Mouse (Mus musculus): Measurements from ENCODE around the gene Ccr10. TPM values are rescaled to one million over a fixed set of nuclear protein-coding genes. Genes with fewer than 3 reads are reported as not detected.

The Ccr10 gene
- total RNA-seq, 2 experiments from 2014 or later = 0.43 TPM; not detected in 1

- no peak for DNase-seq
These were observed 20.6 kb downstream of the Ccr10 start for GRCm38 (mm10) chr11:101154648-101155047.

- DNase-seq = no peak
These were observed 22.4 kb downstream of the Ccr10 start for GRCm38 (mm10) chr11:101152825-101153224.

GRCm38 (mm10) chr11:101151063-101151462 is 24.2 kb downstream of the Ccr10 start:
- no peak for DNase-seq

DNA sequence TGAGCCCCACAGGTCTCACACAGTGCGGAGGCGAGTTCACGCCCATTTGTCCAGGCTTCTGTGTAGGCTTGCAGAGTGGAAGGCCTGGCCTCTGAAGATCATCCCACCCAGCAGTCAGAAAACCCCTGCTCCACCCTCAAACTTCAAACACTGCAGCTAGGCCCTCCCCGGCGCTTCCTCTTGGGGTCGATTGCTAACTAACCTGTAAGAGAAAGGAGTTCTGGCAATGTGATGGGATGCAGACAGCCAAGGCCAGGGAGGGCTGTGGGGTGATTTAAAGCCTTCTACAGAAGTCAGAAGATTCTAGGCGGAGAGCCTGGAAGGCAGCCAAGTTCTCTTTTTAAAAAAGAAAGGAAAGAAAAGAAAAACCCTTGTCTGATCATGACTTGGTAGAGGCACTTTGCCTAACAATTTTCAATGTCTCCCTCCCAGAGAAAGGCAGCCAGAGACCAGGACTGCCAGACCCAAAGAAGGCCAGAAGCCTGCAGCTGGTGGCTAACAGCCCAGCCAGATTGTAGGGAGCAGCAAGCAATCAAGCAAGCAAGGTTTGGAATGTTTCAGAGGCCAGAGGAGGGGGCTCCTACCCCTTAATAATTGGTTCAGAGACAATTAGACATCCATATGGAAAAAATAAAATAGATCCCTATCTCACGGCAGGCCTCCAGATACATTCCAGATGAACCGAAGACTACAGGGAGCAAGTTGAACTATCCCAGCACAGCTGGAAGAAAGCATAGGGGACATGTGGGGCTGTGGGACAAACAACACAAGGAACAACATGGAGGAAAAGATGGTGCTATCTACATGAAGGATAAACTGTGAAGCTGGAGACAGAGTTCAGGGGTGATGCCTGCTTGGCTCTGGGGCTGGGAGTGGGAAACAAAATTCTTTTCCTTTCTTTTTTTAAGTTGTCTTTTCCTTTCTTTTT is 25.8 kb downstream of the Ccr10 start:
- DNase-seq = peak in 1 of 2 experiments; percentile 70

DNA sequence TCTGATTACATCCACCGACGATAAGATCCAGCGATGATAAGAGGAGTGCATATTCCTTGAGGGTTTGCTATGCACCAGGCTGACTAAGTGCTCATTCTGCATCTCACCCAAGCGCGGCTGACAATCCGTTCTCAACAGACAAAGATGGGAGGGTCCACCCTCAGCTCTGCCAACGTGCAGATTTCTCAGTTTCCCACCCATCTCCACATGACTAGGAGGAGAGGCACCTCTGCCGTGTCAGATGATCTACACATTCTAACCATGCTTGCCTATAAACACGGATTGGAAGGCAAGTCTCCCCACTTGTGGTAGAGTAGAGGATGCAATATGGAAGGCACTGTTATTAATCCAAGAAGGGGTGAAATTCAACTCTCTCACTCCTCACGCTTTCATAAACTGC is 26.5 kb downstream of the Ccr10 start:
- DNase-seq = no peak

GRCm38 (mm10) chr11:101146377-101146776 is 28.9 kb downstream of the Ccr10 start:
- no peak for DNase-seq

DNA sequence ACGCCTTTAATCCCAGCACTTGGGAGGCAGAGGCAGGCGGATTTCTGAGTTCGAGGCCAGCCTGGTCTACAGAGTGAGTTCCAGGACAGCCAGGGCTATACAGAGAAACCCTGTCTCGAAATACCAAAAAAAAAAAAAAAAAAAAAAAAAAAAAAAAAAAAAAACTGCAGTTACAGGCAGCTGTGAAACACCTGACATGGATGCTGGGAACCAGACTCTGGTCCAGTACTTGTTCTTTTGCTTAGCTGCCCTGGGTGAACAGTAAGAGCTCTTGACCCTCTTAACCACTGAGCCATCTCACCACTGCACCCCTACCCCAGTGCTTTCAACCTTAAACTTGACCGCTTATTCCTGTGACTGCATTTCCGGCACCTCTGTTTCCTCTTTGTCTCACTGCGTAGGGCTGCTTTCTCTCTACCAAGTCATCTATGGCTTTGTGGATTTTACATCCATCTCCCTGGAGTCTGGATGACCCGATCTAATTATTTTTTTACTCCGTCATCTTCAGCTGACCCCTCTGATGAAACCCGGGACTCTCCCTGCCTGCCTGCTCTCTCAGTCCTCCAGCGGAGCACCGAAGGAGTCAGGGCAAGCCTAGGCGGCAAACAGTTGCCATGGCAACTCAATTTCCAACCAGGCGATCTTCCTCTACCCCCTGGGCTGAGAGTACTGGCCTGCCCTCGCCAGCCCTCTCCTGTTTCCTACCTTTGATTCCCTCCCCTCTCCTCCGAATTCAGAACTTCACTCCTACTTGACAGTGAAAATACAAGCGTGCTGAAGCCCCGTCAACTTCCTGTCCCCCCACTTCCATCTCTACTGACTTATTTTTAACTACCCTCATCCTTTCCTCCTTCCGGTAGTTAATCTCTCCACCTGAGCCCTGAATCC is 31.7 kb downstream of the Ccr10 start:
- peak; percentile 54 for DNase-seq

- no peak for DNase-seq
These were observed 32.9 kb downstream of the Ccr10 start for GRCm38 (mm10) chr11:101142215-101142967.

GRCm38 (mm10) chr11:101141088-101141487 is 34.2 kb downstream of the Ccr10 start:
- no peak for DNase-seq

DNA sequence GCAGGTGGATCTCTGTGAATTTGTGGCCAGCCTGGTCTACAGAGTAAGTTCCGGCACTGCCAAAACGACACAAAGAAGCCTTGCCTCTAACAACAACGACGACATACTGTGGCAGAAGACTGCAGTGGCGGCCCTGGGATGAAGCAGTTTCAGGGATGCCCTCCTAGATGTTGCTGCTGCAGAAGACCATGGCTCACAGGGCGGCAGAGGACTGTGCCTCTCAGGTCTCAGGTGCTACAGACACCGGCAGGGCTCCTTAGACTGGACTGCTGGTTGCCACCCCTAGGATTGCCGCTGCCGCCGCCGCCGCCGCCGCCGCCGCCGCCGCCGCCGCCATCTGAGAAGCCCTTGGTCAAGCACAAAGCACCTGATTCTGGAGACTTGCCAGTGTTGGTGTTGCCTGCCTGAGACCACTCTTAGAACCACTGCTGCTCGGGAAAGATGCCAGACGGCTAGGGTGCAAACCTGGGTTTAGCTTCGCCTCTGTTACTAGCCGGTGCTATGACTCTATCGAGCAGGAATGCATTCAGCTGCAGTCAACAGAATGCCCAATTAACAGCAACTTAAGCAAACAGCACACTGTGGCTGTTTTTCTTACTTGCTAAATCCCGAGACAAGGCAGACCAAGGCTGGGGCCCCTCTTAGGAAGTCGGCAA is 35.0 kb downstream of the Ccr10 start:
- no peak for DNase-seq

GRCm38 (mm10) chr11:101138536-101139181 is 36.6 kb downstream of the Ccr10 start:
- DNase-seq = peak; percentile 63 to 74

GRCm38 (mm10) chr11:101137000-101137399 is 38.2 kb downstream of the Ccr10 start:
- DNase-seq = no peak

DNA sequence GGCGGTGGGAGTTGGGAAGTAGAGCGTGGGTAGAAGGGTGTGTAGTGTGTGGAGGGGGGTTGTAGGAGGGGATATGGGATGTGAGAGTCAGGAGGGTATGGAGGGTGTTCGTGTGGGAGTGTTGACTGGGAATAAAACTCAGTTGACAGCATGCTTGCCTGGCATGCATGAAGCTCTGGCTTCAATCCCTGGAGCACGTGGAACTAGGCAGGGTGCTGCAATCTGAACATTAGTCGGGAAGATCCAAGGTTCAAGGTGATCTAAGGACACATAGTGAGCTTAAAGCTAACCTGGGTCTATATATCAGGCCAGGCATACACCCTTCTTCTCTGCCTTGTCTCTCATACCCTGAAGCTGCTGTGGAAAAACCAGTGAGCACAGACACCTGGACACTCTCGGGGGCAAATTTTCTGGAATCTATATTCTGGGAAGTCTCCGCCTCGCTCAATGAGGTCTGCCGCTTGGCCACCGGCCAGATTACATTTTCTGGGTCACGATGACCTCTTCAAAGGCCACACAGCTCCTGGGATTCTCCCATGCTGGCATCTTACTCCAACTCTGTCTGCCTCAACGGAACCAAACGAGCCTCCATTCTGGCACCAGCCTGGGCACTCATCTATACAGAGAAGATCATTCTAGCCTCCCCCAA is 40.9 kb downstream of the Ccr10 start:
- peak; percentile 75 to 80 for DNase-seq

DNA sequence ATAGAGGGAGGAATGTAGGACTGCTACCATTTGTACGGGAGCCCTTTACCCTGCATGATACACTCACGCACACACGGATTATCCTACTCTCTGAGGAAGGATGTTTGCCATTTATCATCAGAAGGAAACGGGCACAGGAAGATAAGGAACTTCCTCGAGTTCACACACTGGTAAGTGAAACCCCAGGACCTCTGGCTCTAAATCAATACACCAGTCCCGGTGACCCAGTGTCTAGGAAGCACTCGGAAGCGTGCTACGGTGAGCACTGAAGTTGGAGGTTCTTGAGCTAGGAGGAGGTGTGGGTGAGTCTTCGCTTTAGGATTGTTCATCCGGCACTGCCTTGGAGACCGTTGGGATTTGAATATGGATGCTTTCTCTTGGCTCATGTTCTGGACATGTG is 42.2 kb downstream of the Ccr10 start:
- peak in 1 of 2 experiments; percentile 15 for DNase-seq

DNA sequence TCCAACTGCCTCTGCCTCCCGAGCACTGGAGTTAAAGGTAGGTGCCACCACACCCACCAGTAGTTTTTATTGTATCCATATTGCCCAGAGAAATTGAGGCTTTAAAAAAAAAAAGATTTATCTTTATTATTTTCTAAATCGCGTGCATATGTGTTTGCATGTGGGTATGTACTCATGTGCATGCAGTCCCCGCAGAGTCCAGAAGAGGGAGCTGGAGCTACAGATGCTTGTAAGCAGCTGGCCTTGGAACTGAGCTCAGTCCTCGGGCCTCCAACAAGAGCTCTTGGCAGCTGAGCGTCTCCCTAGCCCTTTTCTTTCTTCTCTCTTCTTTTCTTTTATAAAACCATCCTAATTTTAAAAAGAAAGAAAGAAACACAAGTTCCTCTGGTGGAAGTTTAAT is 43.5 kb downstream of the Ccr10 start:
- DNase-seq = peak in 1 of 2 experiments; percentile 41

GRCm38 (mm10) chr11:101131187-101131586 is 44.1 kb downstream of the Ccr10 start:
- no peak for DNase-seq

DNA sequence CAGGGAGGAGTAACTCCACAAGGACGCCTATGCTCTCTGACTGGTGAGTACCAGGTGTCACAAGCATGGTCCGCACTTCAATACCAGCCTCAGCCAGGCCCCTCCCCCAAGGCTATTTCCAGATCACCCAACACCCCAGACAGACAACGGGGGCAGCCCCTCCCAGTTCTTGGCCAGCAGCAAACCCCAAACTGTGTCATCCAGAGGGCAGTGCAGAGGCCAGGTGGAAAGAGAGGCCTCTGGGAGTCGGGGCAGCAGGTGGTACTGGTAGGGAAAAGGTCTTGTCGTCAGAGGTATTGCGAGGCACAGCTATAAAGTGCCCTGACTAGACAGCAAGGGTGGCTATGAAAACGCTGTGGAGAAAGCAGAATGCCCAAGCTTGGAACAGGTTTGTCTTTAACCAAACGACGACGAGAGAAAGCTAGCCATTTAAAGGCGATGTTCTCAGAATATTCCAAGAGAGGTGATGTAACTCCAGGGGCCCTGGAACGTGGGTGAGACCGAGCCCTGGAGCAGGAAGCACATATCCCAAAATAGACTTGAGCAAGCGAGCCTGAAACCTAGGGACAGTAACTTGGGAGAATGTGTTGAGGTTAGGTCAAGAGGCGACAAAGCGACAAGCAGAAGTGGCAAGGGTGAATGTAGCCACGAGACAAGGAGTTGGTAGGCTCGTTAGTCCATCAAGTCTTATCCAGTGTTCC is 45.0 kb downstream of the Ccr10 start:
- peak in 1 of 2 experiments; percentile 65 for DNase-seq

DNA sequence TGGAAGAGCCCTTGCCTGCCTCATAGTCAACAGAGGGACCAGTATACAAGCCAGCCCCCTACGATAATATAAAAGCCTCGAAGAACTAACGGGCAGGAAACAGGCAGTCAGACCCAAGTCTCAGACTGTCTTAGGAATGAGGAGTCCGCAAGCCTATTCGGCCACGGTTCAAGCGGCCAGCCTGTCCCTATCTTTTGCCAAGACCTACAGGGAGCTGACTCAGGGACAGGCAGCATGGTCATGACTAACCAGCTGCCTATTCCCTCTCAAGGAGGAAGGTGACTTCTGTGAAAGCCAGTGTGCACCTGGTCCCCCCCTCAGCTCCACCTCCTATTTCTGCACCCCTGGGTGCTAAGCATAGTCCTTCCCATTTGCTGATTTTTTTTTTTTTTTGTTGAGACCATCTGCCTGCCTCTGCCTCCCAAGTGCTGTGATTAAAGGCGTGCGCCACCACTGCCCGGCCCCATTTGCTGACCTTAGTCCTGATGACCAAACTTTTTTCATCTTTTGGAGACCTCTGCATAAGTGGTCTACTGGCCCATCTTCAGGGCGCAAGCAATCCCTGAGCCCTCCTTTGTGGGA is 46.2 kb downstream of the Ccr10 start:
- peak; percentile 43 to 52 for DNase-seq

GRCm38 (mm10) chr11:101127075-101127474 is 48.2 kb downstream of the Ccr10 start:
- DNase-seq = peak in 1 of 2 experiments; percentile 17

Measured in adrenal gland, postnatal 36 days (tissue).